Mouse (Mus musculus) myocyte (in vitro differentiated cells): ENCODE data around the gene Kdelc1.

ENCODE experiments used
- CEBPB ChIP-seq: IDR thresholded peaks from 2 replicates; pipeline ENCODE4 v1.6.1; 2011; ENCODE audit warnings: mild to moderate bottlenecking, moderate library complexity; ENCODE audit not compliant: poor library complexity, insufficient read depth, severe bottlenecking
- E2F4 ChIP-seq: IDR thresholded peaks from one replicate; pipeline ENCODE4 v1.6.1; 2011; ENCODE audit warnings: mild to moderate bottlenecking, control low read depth, moderate library complexity; ENCODE audit not compliant: insufficient read depth
- MAX ChIP-seq: IDR thresholded peaks from one replicate; pipeline ENCODE4 v1.6.1; 2011; ENCODE audit warnings: low read depth, mild to moderate bottlenecking, control low read depth
- MYOD1 ChIP-seq, 3 experiments: IDR thresholded peaks; one replicate each; pipeline ENCODE4 v1.6.1; 2011; ENCODE audit warnings: control low read depth in 2 of 3, low read depth in 2 of 3, mild to moderate bottlenecking in 2 of 3, moderate library complexity in 1 of 3; ENCODE audit not compliant: insufficient read length in 2 of 3, control insufficient read depth in 1 of 3
- MYOG ChIP-seq, 3 experiments: IDR thresholded peaks; one replicate each; pipeline ENCODE4 v1.6.1; 2011; ENCODE audit warnings: control low read depth in 2 of 3, low read depth in 2 of 3, mild to moderate bottlenecking in 2 of 3; ENCODE audit not compliant: insufficient read length in 2 of 3, control insufficient read depth in 1 of 3, insufficient read depth in 1 of 3
- POLR2A ChIP-seq: IDR thresholded peaks from one replicate; pipeline ENCODE4 v1.6.1; 2011; ENCODE audit warnings: low read depth, mild to moderate bottlenecking, control low read depth, moderate library complexity; ENCODE audit not compliant: insufficient read length
- POLR2AphosphoS2 ChIP-seq: IDR thresholded peaks from one replicate; pipeline ENCODE4 v1.6.1; 2011; ENCODE audit warnings: low read depth, control low read depth; ENCODE audit not compliant: insufficient read length
- TCF12 ChIP-seq: IDR thresholded peaks from one replicate; pipeline ENCODE4 v1.6.1; 2011; ENCODE audit warnings: mild to moderate bottlenecking, control low read depth; ENCODE audit not compliant: poor library complexity, insufficient read depth, severe bottlenecking
- TCF3 ChIP-seq: IDR thresholded peaks from one replicate; pipeline ENCODE4 v1.6.1; 2011; ENCODE audit warnings: low read depth, control low read depth; ENCODE audit not compliant: insufficient read length
- USF1 ChIP-seq: IDR thresholded peaks from one replicate; pipeline ENCODE4 v1.6.1; 2011; ENCODE audit warnings: low read depth, mild to moderate bottlenecking, control low read depth, moderate library complexity

- TF ChIP-seq POLR2A (no peak), POLR2AphosphoS2 (no peak), E2F4 (no peak), USF1 (no peak), MAX (no peak), TCF12 (no peak), MYOG (IDR thresholded peaks at IDR 0.05; ENCODE audit: control insufficient read depth in 1 of 3, insufficient read depth in 1 of 3, insufficient read length in 2 of 3, low read depth in 2 of 3) (no peak), MYOD1 (IDR thresholded peaks at IDR 0.05; ENCODE audit: control insufficient read depth in 1 of 3, insufficient read length in 2 of 3, low read depth in 2 of 3) (no peak), TCF3 (no peak), CEBPB (no peak)
Measured at GRCm38 (mm10) chr1:44125590-44125989, 7.0 kb upstream of the Kdelc1 start.
